12 mouse cellular contexts compared by ENCODE assay signal in genomic region chr8:61868481-61868880, GRCm38 (mm10).
"Had no signal": no experiment of that assay in that cellular context is flagged by ENCODE, and none has a peak within 500 bp of the region (broad histone marks: within the 10 kb centered on the region; RNA-seq: fewer than 3 reads in every experiment).

No protein-coding gene starts in this region.

- ATAC-seq: liver, embryonic 12.5 days; midbrain, embryonic 15.5 days had no signal

- DNase-seq: kidney, postnatal 25 days; layer of hippocampus, adult 9-11 months; liver; lung, adult 18-20 months; lung, postnatal 10 days; lung, postnatal 4 days; retina, postnatal 1 day; right cerebral cortex, postnatal 25 days; thymus, adult 18-20 months; thymus, postnatal 36 days had no signal
